Mouse (Mus musculus) limb, embryonic 13.5 days (tissue): ENCODE results near the gene Klk6. TPM values are rescaled to one million over a fixed set of nuclear protein-coding genes. Genes with fewer than 3 reads are reported as not detected.

Experiments
- ATAC-seq: fragments of 200-750 bp; cut with Nextera tagmentation; 2 replicates; pipeline ENCODE4 v1.8.0; 2017; ENCODE audit warnings: low read depth, moderate number of reproducible peaks, moderate TSS enrichment; ENCODE audit not compliant: low FRiP score
- H3K27ac ChIP-seq: fragments of 300-500 bp; sonication (generic); 2 replicates; pipeline ENCODE4 v1.5.1; 2015; ENCODE audit warnings: inconsistent platforms, mild to moderate bottlenecking, moderate library complexity
- H3K27me3 ChIP-seq: fragments of 300-500 bp; sonication (generic); 2 replicates; pipeline ENCODE4 v1.6.1; 2015; ENCODE audit warnings: mild to moderate bottlenecking, inconsistent platforms
- H3K36me3 ChIP-seq: fragments of 300-500 bp; sonication (generic); 2 replicates; pipeline ENCODE4 v1.6.1; 2015; ENCODE audit warnings: inconsistent platforms, mild to moderate bottlenecking, moderate library complexity
- H3K4me1 ChIP-seq: fragments of 300-500 bp; sonication (generic); 2 replicates; pipeline ENCODE4 v1.6.1; 2015; ENCODE audit warnings: inconsistent platforms
- H3K4me2 ChIP-seq: fragments of 300-500 bp; sonication (generic); replicated peaks from 2 replicates; pipeline ENCODE4 v1.6.1; 2015; ENCODE audit warnings: inconsistent platforms, mild to moderate bottlenecking, moderate library complexity
- H3K4me3 ChIP-seq: fragments of 300-500 bp; sonication (generic); 2 replicates; pipeline ENCODE4 v1.5.1; 2015; ENCODE audit warnings: moderate library complexity, mild to moderate bottlenecking, inconsistent platforms
- H3K9ac ChIP-seq: fragments of 300-500 bp; sonication (generic); 2 replicates; pipeline ENCODE4 v1.6.1; 2015; ENCODE audit warnings: mild to moderate bottlenecking, inconsistent platforms
- H3K9me3 ChIP-seq: fragments of 300-500 bp; sonication (generic); 2 replicates; pipeline ENCODE4 v1.6.1; 2016; ENCODE audit warnings: inconsistent platforms
- WGBS: fragments of 180-500 bp; shearing (Covaris S2); methylation state at CpG from one replicate; pipeline ENCODE4 v1.1.7; 2015; 5-methylcytosine and 5-hydroxymethylcytosine counted together
- polyA plus RNA-seq: library from polyadenylated mRNA; unstranded; fragments of >200 nt; fragmentation: Nextera tagmentation; extraction: Ambion mirVana; gene quantifications from 2 replicates; pipeline ENCODE4 v1.2.1, GENCODE M21; 2015

The Klk6 gene
- polyA plus RNA-seq: not detected in 2 replicates

DNA sequence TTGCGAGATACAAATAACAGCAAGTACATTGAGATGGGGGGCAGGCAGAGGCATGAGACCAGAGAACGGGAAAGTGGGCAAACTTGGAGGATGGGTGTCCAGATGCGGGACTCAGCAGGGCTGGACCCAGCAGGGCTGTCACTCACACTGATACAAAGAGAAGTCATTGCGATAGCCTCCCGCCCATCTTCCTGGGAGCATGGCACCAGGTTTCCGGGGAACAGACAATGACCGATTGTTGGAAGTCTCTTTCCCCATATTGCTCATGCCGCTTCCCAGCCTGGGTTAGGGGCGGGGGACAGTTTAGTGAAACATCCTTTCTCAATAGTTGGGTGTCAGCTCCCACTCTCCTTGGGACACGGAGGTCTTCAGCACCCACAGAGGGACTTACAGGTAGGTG, at the start of gene Klk6:
TSS of gene Klk6 (plus strand) at position 301 of the 400 bp plus-strand sequence.
- H3K4me3 ChIP-seq: no peak within 1 kb of the TSS
- H3K27ac ChIP-seq: no peak within 1 kb of the TSS
- H3K4me2 ChIP-seq: no peak within 1 kb of the TSS
- no peak within 1 kb of the TSS for H3K9ac ChIP-seq
- WGBS: 89% methylated on average over 10 of the region's 10 CpGs
- no peaks in the 10 kb centered on the region for H3K36me3 ChIP-seq
- H3K27me3 ChIP-seq: no peaks in the 10 kb centered on the region
- no peak for ATAC-seq
- H3K4me1 ChIP-seq: no peaks in the 10 kb centered on the region
- H3K9me3 ChIP-seq: no peaks in the 10 kb centered on the region

- WGBS: 60% methylated on average over 6 of the region's 6 CpGs
- no peak for ATAC-seq
- no peak overlapping the region for H3K27ac ChIP-seq
These were observed 49.5 kb upstream of the Klk6 start for GRCm38 (mm10) chr7:43774802-43775201.

GRCm38 (mm10) chr7:43775311-43776057, 48.8 kb upstream of the Klk6 start:
- no peaks in the 10 kb centered on the region for H3K36me3 ChIP-seq
- H3K9ac ChIP-seq: no peak overlapping the region
- no peaks in the 10 kb centered on the region for H3K27me3 ChIP-seq
- H3K9me3 ChIP-seq: no peaks in the 10 kb centered on the region
- no peak overlapping the region for H3K4me3 ChIP-seq
- H3K4me1 ChIP-seq: no peaks in the 10 kb centered on the region
- 40% methylated on average over 7 of the region's 7 CpGs for WGBS
- no peak for ATAC-seq
- H3K27ac ChIP-seq: no peak overlapping the region
- H3K4me2 ChIP-seq: no peak overlapping the region

More at GRCm38 (mm10) chr7:43774802-43775201, 49.5 kb upstream of the Klk6 start:
- Histone ChIP-seq H3K4me3 (no peak overlapping the region), H3K4me1 (no peaks in the 10 kb centered on the region), H3K36me3 (no peaks in the 10 kb centered on the region), H3K9ac (no peak overlapping the region), H3K4me2 (no peak overlapping the region), H3K27me3 (no peaks in the 10 kb centered on the region), H3K9me3 (no peaks in the 10 kb centered on the region)

DNA sequence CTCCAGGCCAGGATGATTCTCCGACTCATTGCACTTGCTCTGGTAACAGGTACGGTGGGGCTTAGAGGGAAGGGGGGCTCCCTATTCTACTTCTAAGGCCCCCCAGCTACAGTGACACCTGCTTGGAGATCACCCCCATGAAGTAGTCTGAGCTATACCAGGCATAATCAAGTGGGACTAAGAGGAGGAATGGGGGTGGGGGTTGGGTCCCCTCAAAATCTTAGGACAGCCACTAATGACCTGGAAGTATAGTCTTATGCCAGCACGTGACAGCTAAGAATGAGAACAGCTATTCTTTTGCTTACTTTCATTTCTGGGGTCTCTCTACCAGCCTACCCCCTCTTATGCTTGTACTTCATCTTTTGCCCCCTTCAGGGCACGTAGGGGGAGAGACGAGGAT, 47.8 kb upstream of the Klk6 start:
- no peaks in the 10 kb centered on the region for H3K36me3 ChIP-seq
- no peak overlapping the region for H3K27ac ChIP-seq
- WGBS: 80% methylated on average over 5 of the region's 5 CpGs
- H3K4me3 ChIP-seq: no peak overlapping the region
- H3K4me1 ChIP-seq: no peaks in the 10 kb centered on the region
- H3K9ac ChIP-seq: no peak overlapping the region
- H3K27me3 ChIP-seq: no peaks in the 10 kb centered on the region
- no peaks in the 10 kb centered on the region for H3K9me3 ChIP-seq
- H3K4me2 ChIP-seq: no peak overlapping the region
- ATAC-seq: no peak

GRCm38 (mm10) chr7:43777423-43777822, 46.9 kb upstream of the Klk6 start:
- 86% methylated on average over 12 of the region's 12 CpGs for WGBS
- no peak for ATAC-seq
- no peak overlapping the region for H3K4me3 ChIP-seq
- no peak overlapping the region for H3K27ac ChIP-seq
- H3K36me3 ChIP-seq: no peaks in the 10 kb centered on the region
- no peaks in the 10 kb centered on the region for H3K9me3 ChIP-seq
- 0 out of 2 replicates have a peak, but pooled peaks cover 2% of the 10 kb centered on the region for H3K4me1 ChIP-seq
- no peaks in the 10 kb centered on the region for H3K27me3 ChIP-seq
- H3K4me2 ChIP-seq: no peak overlapping the region
- H3K9ac ChIP-seq: no peak overlapping the region

- WGBS: 89% methylated on average over 10 of the region's 10 CpGs
- Histone ChIP-seq H3K36me3 (no peaks in the 10 kb centered on the region), H3K4me3 (no peak overlapping the region), H3K27me3 (peaks cover 7% of the 10 kb centered on the region), H3K9me3 (no peaks in the 10 kb centered on the region), H3K9ac (no peak overlapping the region), H3K27ac (no peak overlapping the region), H3K4me2 (no peak overlapping the region), H3K4me1 (peaks cover 9% of the 10 kb centered on the region)
- no peak for ATAC-seq
These were observed 45.9 kb upstream of the Klk6 start for GRCm38 (mm10) chr7:43778176-43778970.

DNA sequence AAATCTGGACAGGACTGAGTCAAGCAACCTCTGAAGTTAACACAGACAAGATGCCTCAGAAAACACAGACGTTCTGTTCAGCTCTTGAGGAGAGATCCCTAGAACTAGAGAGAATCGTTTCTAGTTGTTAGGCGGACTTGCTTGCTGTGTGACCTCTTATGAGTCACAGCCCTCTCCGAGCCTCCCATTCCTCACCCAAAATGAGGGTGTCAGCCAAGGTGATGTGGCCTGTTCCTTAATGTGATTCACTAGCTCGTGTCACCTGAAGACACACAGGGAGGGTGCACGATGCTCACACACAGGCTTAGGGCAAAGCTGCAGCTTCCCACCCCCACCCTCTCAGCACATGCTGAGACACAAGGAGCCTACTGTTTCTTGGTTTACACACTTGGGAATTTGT, 44.1 kb upstream of the Klk6 start:
- H3K4me1 ChIP-seq: peaks cover 9% of the 10 kb centered on the region
- H3K36me3 ChIP-seq: no peaks in the 10 kb centered on the region
- peaks cover 21% of the 10 kb centered on the region for H3K27me3 ChIP-seq
- H3K4me2 ChIP-seq: no peak overlapping the region
- no peaks in the 10 kb centered on the region for H3K9me3 ChIP-seq
- H3K27ac ChIP-seq: no peak overlapping the region
- no peak overlapping the region for H3K4me3 ChIP-seq
- no peak overlapping the region for H3K9ac ChIP-seq
- no peak for ATAC-seq
- 59% methylated on average over 6 of the region's 6 CpGs for WGBS

DNA sequence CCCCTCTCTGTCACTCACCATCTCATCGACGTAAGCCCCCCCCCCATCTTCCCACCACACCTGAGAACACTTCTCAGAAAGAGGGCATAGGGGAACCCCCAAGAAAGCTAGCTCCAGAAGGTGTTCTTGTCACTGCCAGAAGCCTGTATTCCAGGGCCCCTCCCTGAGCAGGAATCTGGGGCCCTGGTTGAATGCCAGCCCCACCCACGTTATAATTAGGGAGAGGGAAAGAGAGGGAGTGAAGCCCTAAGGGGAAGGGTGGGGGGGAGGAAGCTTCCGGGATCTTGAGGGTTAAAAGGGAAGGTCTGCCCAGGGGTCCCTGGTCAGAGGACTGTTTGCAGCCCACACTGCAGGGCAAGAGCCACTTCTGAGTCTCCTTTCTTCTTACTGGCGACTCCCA, 43.6 kb upstream of the Klk6 start, which contains the start of gene Klk10:
TSS of gene Klk10 (plus strand) at position 290 of the 400 bp plus-strand sequence.
- no peaks in the 10 kb centered on the region for H3K36me3 ChIP-seq
- H3K4me3 ChIP-seq: no peak within 1 kb of the TSS
- H3K27me3 ChIP-seq: peaks cover 21% of the 10 kb centered on the region
- no peak for ATAC-seq
- no peaks in the 10 kb centered on the region for H3K9me3 ChIP-seq
- peaks cover 9% of the 10 kb centered on the region for H3K4me1 ChIP-seq
- no peak within 1 kb of the TSS for H3K9ac ChIP-seq
- H3K4me2 ChIP-seq: no peak within 1 kb of the TSS
- no peak within 1 kb of the TSS for H3K27ac ChIP-seq
- 47% methylated on average over 5 of the region's 5 CpGs for WGBS

DNA sequence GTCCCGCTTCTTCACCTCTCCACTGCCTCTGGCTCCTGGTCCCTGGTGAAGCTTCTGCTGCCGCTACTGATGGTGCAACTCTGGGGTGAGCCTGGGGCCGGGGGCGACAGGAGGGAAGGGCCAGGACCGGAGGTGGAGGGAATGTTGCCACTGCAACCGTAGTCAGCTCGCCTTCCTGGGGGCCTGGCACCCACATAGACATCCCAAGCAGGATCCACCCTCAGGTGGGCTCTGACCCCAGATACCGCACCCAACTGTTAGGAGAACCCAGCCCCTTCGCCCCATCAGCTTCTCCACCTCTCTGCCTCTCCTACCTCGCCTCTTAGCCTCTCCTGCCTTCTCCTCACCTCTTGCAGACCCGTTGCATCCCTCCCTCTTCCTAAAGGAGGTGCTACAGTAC, 42.8 kb upstream of the Klk6 start:
- Histone ChIP-seq H3K27ac (no peak overlapping the region), H3K9ac (no peak overlapping the region), H3K9me3 (no peaks in the 10 kb centered on the region), H3K4me2 (no peak overlapping the region), H3K4me1 (peaks cover 9% of the 10 kb centered on the region), H3K27me3 (peaks cover 21% of the 10 kb centered on the region), H3K36me3 (no peaks in the 10 kb centered on the region), H3K4me3 (no peak overlapping the region)
- WGBS: 84% methylated on average over 11 of the region's 11 CpGs
- ATAC-seq: no peak

- peak overlapping the region; percentile 33 for H3K4me3 ChIP-seq
- ATAC-seq: peak; percentile 86
- H3K4me1 ChIP-seq: peaks cover 9% of the 10 kb centered on the region
- WGBS: 7% methylated on average over 36 of the region's 36 CpGs
- H3K36me3 ChIP-seq: no peaks in the 10 kb centered on the region
- peak overlapping the region; percentile 66 for H3K4me2 ChIP-seq
- H3K9ac ChIP-seq: no peak overlapping the region
- no peak overlapping the region for H3K27ac ChIP-seq
- no peaks in the 10 kb centered on the region for H3K9me3 ChIP-seq
- peaks cover 21% of the 10 kb centered on the region for H3K27me3 ChIP-seq
These were observed 41.7 kb upstream of the Klk6 start for GRCm38 (mm10) chr7:43782275-43783265.

GRCm38 (mm10) chr7:43785286-43785685, 39.0 kb upstream of the Klk6 start:
- H3K4me3 ChIP-seq: no peak overlapping the region
- ATAC-seq: no peak
- no peaks in the 10 kb centered on the region for H3K9me3 ChIP-seq
- WGBS: 75% methylated on average over 1 of the region's 1 CpGs
- no peak overlapping the region for H3K9ac ChIP-seq
- no peak overlapping the region for H3K27ac ChIP-seq
- H3K27me3 ChIP-seq: peaks cover 21% of the 10 kb centered on the region
- H3K4me2 ChIP-seq: no peak overlapping the region
- H3K4me1 ChIP-seq: peaks cover 9% of the 10 kb centered on the region
- H3K36me3 ChIP-seq: no peaks in the 10 kb centered on the region
